7 mouse cellular contexts compared by ENCODE assay signal in the genomic region with DNA sequence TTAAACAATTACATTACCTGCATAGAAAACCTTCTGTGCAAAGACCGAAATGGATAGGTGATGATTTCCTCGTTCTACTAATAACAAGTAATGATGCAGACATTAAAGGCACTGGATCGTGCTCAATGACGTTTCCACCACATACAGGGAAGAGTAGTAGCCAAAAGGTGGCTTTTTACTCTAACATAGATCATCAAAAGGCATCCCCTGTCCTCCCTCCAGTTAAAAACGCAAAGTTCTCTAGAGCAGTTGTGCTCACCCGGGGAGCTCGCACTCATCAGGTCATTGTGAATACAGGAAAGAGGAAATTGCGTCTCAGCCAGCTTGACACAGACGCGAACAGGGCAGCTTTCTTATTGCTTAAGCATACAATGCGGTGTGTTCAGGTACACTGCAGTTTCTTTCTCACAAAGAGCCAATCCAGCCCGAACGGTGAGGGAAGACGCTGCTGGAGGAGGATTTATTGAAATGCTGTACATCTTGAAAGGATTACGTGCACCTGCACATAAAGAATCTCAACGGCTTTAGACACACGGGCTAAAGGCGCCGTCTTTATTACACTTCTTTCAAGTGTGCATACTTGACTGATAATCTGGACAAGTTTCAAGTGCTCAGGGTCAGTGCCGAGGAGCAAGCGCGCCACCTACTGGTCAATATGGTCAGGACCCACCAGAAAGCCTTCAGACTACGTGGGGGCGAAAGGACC.
DNase-seq lines count a peak whose midpoint lies in the region; ATAC-seq lines count a peak whose summit lies in the region.

No protein-coding gene starts in this region.

- intact Hi-C loops in left cerebral cortex, postnatal 10 days (cut with DNase I) = loop anchor here (2.0 kb wide), 1 partner anchor 1066 kb away; no protein-coding TSS in a partner anchor

- DNase-seq in adrenal gland, adult 8-10 months = peak; percentile 27
- DNase-seq in embryo, embryonic 11 days = peak; percentile 88
- peak; percentile 14 for DNase-seq in gastrocnemius, postnatal 25 days
- peak; percentile 67 to 74 for DNase-seq in left cerebral cortex, postnatal 10 days (ENCODE audit: extremely low spot score in 1 of 2, low spot score in 2 of 2)
- peak; percentile 89 for DNase-seq in right cerebral cortex, postnatal 4 days

- peak; percentile 32 for ATAC-seq in inflammation-experienced regulatory T-cells, adult 6 months
- ATAC-seq in megakaryocyte-erythroid progenitor cell, adult 5-6 weeks (replicated peaks; ENCODE audit: low FRiP score, low TSS enrichment, poor library complexity, severe bottlenecking) = peak; percentile 99

Comparison
In these comparisons a context has a peak if more than half of its experiments do, and no peak if none do; other contexts are left out.
1. Peak in every context shown above with its lines: DNase-seq and ATAC-seq.
2. DNase-seq: peak in every context shown above with its lines; median percentile 89 in right cerebral cortex, postnatal 4 days; 88 in embryo, embryonic 11 days; 70 in left cerebral cortex, postnatal 10 days; 27 in adrenal gland, adult 8-10 months; 14 in gastrocnemius, postnatal 25 days.